Comparison of ENCODE assay signal across 17 mouse cellular contexts in the genomic region with DNA sequence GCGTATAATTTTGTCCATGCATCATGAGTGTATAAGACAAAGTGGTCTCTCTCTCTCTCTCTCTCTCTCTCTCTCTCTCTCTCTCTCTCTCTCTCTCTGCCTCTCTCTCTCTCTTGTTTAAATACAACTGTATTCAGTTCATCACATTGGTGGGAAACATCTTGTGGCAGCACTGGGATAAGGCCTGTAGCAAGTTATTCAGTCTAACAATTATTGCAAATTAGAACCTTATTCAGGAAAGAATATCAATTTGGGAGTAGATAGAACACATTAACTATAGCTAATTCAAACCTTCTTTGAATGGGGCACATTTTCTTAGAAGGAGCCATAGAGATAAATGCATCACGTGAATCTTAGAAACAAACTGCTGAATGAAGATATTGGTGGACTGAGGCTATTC.
DNase-seq lines count a peak whose midpoint lies in the region; ATAC-seq and TF ChIP-seq lines count a peak whose summit lies in the region.
"Had no signal": no experiment of that assay in that cellular context is flagged by ENCODE, and none has a peak within 500 bp of the region (broad histone marks: within the 10 kb centered on the region; RNA-seq: fewer than 3 reads in every experiment).

No protein-coding gene starts in this region.

- WGBS in neural tube, embryonic 11.5 days, result 68% methylated on average over 2 of the region's 2 CpGs
- WGBS in hindbrain, embryonic 15.5 days, result 39% methylated on average over 2 of the region's 2 CpGs
- 46% methylated on average over 2 of the region's 2 CpGs for WGBS in midbrain, postnatal 0 days
- WGBS in liver, embryonic 11.5 days, result 81% methylated on average over 2 of the region's 2 CpGs

- no peaks in the 10 kb centered on the region for H3K27me3 ChIP-seq in neural tube, embryonic 11.5 days (ENCODE audit: control insufficient read depth, insufficient read depth, low read length)
- H3K27me3 ChIP-seq in hindbrain, embryonic 15.5 days, result no peaks in the 10 kb centered on the region
- H3K27me3 ChIP-seq in midbrain, postnatal 0 days (ENCODE audit: insufficient read depth, low read length), result no peaks in the 10 kb centered on the region
- H3K27me3 ChIP-seq in liver, embryonic 11.5 days (replicated peaks; ENCODE audit: control insufficient read depth, insufficient read depth, low read length), result no peaks in the 10 kb centered on the region
- H3K27me3 ChIP-seq: embryonic facial prominence, embryonic 13.5 days; Patski had no signal

- H3K27ac ChIP-seq in neural tube, embryonic 11.5 days (ENCODE audit: low read depth, low read length), result 0 out of 2 replicates have a peak overlapping the region, but pooled peaks have one; percentile 44
- peak overlapping the region; percentile 70 for H3K27ac ChIP-seq in hindbrain, embryonic 15.5 days (replicated peaks)
- no peak overlapping the region; the same call in 1 of the 2 replicates for H3K27ac ChIP-seq in midbrain, postnatal 0 days (ENCODE audit: low read depth, low read length)
- H3K27ac ChIP-seq in liver, embryonic 11.5 days (ENCODE audit: low read depth, low read length), result no peak overlapping the region
- H3K27ac ChIP-seq: embryonic facial prominence, embryonic 13.5 days; gastrocnemius, adult 2 months had no signal

- no peak overlapping the region for H3K4me2 ChIP-seq in neural tube, embryonic 11.5 days (ENCODE audit: low read depth)
- H3K4me2 ChIP-seq in hindbrain, embryonic 15.5 days, result no peak overlapping the region; the same call in 1 of the 2 replicates
- H3K4me2 ChIP-seq in midbrain, postnatal 0 days (ENCODE audit: low read depth, low read length, poor library complexity, severe bottlenecking), result no peak overlapping the region
- no peak overlapping the region for H3K4me2 ChIP-seq in liver, embryonic 11.5 days
- H3K4me2 ChIP-seq: embryonic facial prominence, embryonic 13.5 days had no signal

- H3K4me1 ChIP-seq in neural tube, embryonic 11.5 days (ENCODE audit: control insufficient read depth, insufficient read depth, low read length), result peaks cover 7% of the 10 kb centered on the region; the same call in 1 of the 2 replicates
- H3K4me1 ChIP-seq in hindbrain, embryonic 15.5 days (replicated peaks), result no peaks in the 10 kb centered on the region
- H3K4me1 ChIP-seq in midbrain, postnatal 0 days (ENCODE audit: insufficient read depth, low read length), result no peaks in the 10 kb centered on the region
- H3K4me1 ChIP-seq in liver, embryonic 11.5 days (replicated peaks; ENCODE audit: control insufficient read depth, insufficient read depth, low read length), result no peaks in the 10 kb centered on the region
- H3K4me1 ChIP-seq: embryonic facial prominence, embryonic 13.5 days had no signal

- no peak overlapping the region for H3K4me3 ChIP-seq in neural tube, embryonic 11.5 days (ENCODE audit: low read depth, low read length)
- no peak overlapping the region for H3K4me3 ChIP-seq in hindbrain, embryonic 15.5 days
- H3K4me3 ChIP-seq in midbrain, postnatal 0 days (ENCODE audit: low read depth, low read length), result no peak overlapping the region
- H3K4me3 ChIP-seq in liver, embryonic 11.5 days (ENCODE audit: low read depth, low read length), result no peak overlapping the region
- H3K4me3 ChIP-seq: embryonic facial prominence, embryonic 13.5 days; gastrocnemius, adult 2 months had no signal

- TF ChIP-seq CTCF in midbrain, postnatal 0 days (IDR thresholded peaks at IDR 0.05), result no peak

- H3K9me3 ChIP-seq in neural tube, embryonic 11.5 days (ENCODE audit: control insufficient read depth, low read length), result no peaks in the 10 kb centered on the region
- no peaks in the 10 kb centered on the region for H3K9me3 ChIP-seq in hindbrain, embryonic 15.5 days
- no peaks in the 10 kb centered on the region for H3K9me3 ChIP-seq in midbrain, postnatal 0 days (ENCODE audit: low read length)
- no peaks in the 10 kb centered on the region for H3K9me3 ChIP-seq in liver, embryonic 11.5 days (ENCODE audit: control insufficient read depth, low read length)
- H3K9me3 ChIP-seq: embryonic facial prominence, embryonic 13.5 days had no signal

- no peak overlapping the region for H3K9ac ChIP-seq in neural tube, embryonic 11.5 days (ENCODE audit: low read length)
- no peak overlapping the region for H3K9ac ChIP-seq in hindbrain, embryonic 15.5 days
- no peak overlapping the region for H3K9ac ChIP-seq in midbrain, postnatal 0 days (replicated peaks; ENCODE audit: low read length, poor library complexity, severe bottlenecking)
- no peak overlapping the region for H3K9ac ChIP-seq in liver, embryonic 11.5 days (ENCODE audit: low read depth, low read length)
- H3K9ac ChIP-seq: embryonic facial prominence, embryonic 13.5 days had no signal

- no peaks in the 10 kb centered on the region for H3K36me3 ChIP-seq in neural tube, embryonic 11.5 days (ENCODE audit: control insufficient read depth, insufficient read depth, low read length)
- H3K36me3 ChIP-seq in hindbrain, embryonic 15.5 days, result no peaks in the 10 kb centered on the region
- H3K36me3 ChIP-seq in midbrain, postnatal 0 days (ENCODE audit: insufficient read depth, low read length), result no peaks in the 10 kb centered on the region
- no peaks in the 10 kb centered on the region for H3K36me3 ChIP-seq in liver, embryonic 11.5 days (ENCODE audit: control insufficient read depth, insufficient read depth, low read length)
- H3K36me3 ChIP-seq: embryonic facial prominence, embryonic 13.5 days had no signal

- DNase-seq in neural tube, embryonic 11.5 days (ENCODE audit: low spot score), result no peak
- DNase-seq in neural tube, embryonic 10.5 days (ENCODE audit: extremely low spot score, low spot score), result no peak
- peak; percentile 1 for DNase-seq in midbrain, postnatal 0 days (ENCODE audit: low spot score)
- no peak for DNase-seq in liver, embryonic 11.5 days (ENCODE audit: low spot score)
- DNase-seq: adrenal gland, postnatal 25 days; cerebellum, adult 8-10 months; gastrocnemius, adult 2 months; heart, adult 11 months; kidney, adult 18-20 months; kidney, postnatal 25 days; lung, postnatal 10 days; thymus, postnatal 4 days had no signal

- ATAC-seq in neural tube, embryonic 11.5 days (ENCODE audit: insufficient read depth, low FRiP score, low TSS enrichment), result peak; percentile 29; the same call in 1 of the 2 replicates
- peak; percentile 69; the same call in 1 of the 2 replicates for ATAC-seq in hindbrain, embryonic 15.5 days (ENCODE audit: low FRiP score, low read depth)
- no peak for ATAC-seq in midbrain, postnatal 0 days (ENCODE audit: low FRiP score)
- no peak for ATAC-seq in frontal cortex, adult (ENCODE audit: low TSS enrichment)
- no peak for ATAC-seq in liver, embryonic 11.5 days (replicated peaks; ENCODE audit: low FRiP score)
- no peak for ATAC-seq in megakaryocyte progenitor cell, adult 5-6 weeks (replicated peaks; ENCODE audit: poor library complexity)
- ATAC-seq: Patski had no signal

Comparison
In these comparisons a context has a peak if more than half of its experiments do, and no peak if none do; other contexts are left out.
1. ATAC-seq: peak in neural tube, embryonic 11.5 days (single experiment) and hindbrain, embryonic 15.5 days (single experiment); none in midbrain, postnatal 0 days (single experiment), frontal cortex, adult (single experiment), liver, embryonic 11.5 days (single experiment) and megakaryocyte progenitor cell, adult 5-6 weeks (single experiment).
2. H3K27ac ChIP-seq: peak in neural tube, embryonic 11.5 days (single experiment) and hindbrain, embryonic 15.5 days (single experiment); none in midbrain, postnatal 0 days (single experiment) and liver, embryonic 11.5 days (single experiment).